8 mouse cellular contexts compared by ENCODE assay signal in genomic region chr4:118289960-118290415, GRCm38 (mm10). TPM values are rescaled to one million over a fixed set of nuclear protein-coding genes. Genes with fewer than 3 reads are reported as not detected.
DNase-seq lines count a peak whose midpoint lies in the region; ATAC-seq lines count a peak whose summit lies in the region.

No protein-coding gene starts in this region.

- H3K36me3 ChIP-seq in erythroblast, embryonic 14.5 days (ENCODE audit: control insufficient read depth) = no peaks in the 10 kb centered on the region
- H3K36me3 ChIP-seq in hindbrain, embryonic 10.5 days = peaks cover 36% of the 10 kb centered on the region
- H3K36me3 ChIP-seq in liver, embryonic 13.5 days = no peaks in the 10 kb centered on the region
- H3K36me3 ChIP-seq in neural tube, embryonic 15.5 days = no peaks in the 10 kb centered on the region

- H3K4me2 ChIP-seq in liver, embryonic 13.5 days = peak overlapping the region; percentile 60
- H3K4me2 ChIP-seq in neural tube, embryonic 15.5 days = peak overlapping the region; percentile 89

- DNase-seq in Muller cell, postnatal 12 days (ENCODE audit: inconsistent ontology term) = peak; percentile 47
- DNase-seq in hindbrain, embryonic 10.5 days (ENCODE audit: low spot score) = peak; percentile 64
- DNase-seq in liver, embryonic 13.5 days = no peak
- DNase-seq in frontal cortex, adult 2 months (ENCODE audit: extremely low spot score in 1 of 2, low spot score in 1 of 2) = no peak

- no peaks in the 10 kb centered on the region for H3K4me1 ChIP-seq in erythroblast, embryonic 14.5 days (ENCODE audit: control insufficient read depth)
- peaks cover 53% of the 10 kb centered on the region for H3K4me1 ChIP-seq in hindbrain, embryonic 10.5 days (replicated peaks)
- H3K4me1 ChIP-seq in liver, embryonic 13.5 days (replicated peaks) = peaks cover 24% of the 10 kb centered on the region; the same call in 1 of the 2 replicates
- peaks cover 51% of the 10 kb centered on the region for H3K4me1 ChIP-seq in neural tube, embryonic 15.5 days

- H3K27ac ChIP-seq in hindbrain, embryonic 10.5 days = peak overlapping the region; percentile 99
- 0 out of 2 replicates have a peak overlapping the region, but pooled peaks have one; percentile 23 for H3K27ac ChIP-seq in liver, embryonic 13.5 days
- H3K27ac ChIP-seq in neural tube, embryonic 15.5 days (replicated peaks) = peak overlapping the region; percentile 87

- no peaks in the 10 kb centered on the region; the same call in 1 of the 2 replicates for H3K9me3 ChIP-seq in erythroblast, embryonic 14.5 days (ENCODE audit: control insufficient read depth, low read length)
- H3K9me3 ChIP-seq in hindbrain, embryonic 10.5 days = no peaks in the 10 kb centered on the region
- H3K9me3 ChIP-seq in liver, embryonic 13.5 days (replicated peaks) = no peaks in the 10 kb centered on the region
- H3K9me3 ChIP-seq in neural tube, embryonic 15.5 days (replicated peaks) = no peaks in the 10 kb centered on the region

- peak overlapping the region; percentile 50 for H3K4me3 ChIP-seq in erythroblast, embryonic 14.5 days (replicated peaks)
- H3K4me3 ChIP-seq in hindbrain, embryonic 10.5 days = peak overlapping the region; percentile 97
- peak overlapping the region; percentile 62 for H3K4me3 ChIP-seq in liver, embryonic 13.5 days (replicated peaks)
- H3K4me3 ChIP-seq in neural tube, embryonic 15.5 days (replicated peaks) = peak overlapping the region; percentile 86

- WGBS in hindbrain, embryonic 10.5 days = 1% methylated on average over 12 of the region's 12 CpGs
- WGBS in liver, embryonic 13.5 days (ENCODE audit: insufficient replicate concordance) = 15% methylated on average over 12 of the region's 12 CpGs
- WGBS in neural tube, embryonic 15.5 days = under 1% methylated on average over 12 of the region's 12 CpGs

- H3K27me3 ChIP-seq in erythroblast, embryonic 14.5 days (ENCODE audit: control insufficient read depth) = peaks cover 60% of the 10 kb centered on the region
- peaks cover 5% of the 10 kb centered on the region; the same call in 1 of the 2 replicates for H3K27me3 ChIP-seq in hindbrain, embryonic 10.5 days (ENCODE audit: insufficient read depth, poor library complexity, severe bottlenecking)
- H3K27me3 ChIP-seq in liver, embryonic 13.5 days = peaks cover 64% of the 10 kb centered on the region
- no peaks in the 10 kb centered on the region for H3K27me3 ChIP-seq in neural tube, embryonic 15.5 days (replicated peaks)

- no peak for ATAC-seq in erythroblast, adult 5-6 weeks (replicated peaks; ENCODE audit: low FRiP score, poor library complexity, severe bottlenecking)
- ATAC-seq in liver, embryonic 13.5 days (ENCODE audit: low read depth) = no peak
- peak; percentile 10; the same call in 1 of the 2 replicates for ATAC-seq in neural tube, embryonic 15.5 days (ENCODE audit: low FRiP score)
- ATAC-seq in granulocyte monocyte progenitor cell, adult 5-6 weeks (replicated peaks; ENCODE audit: poor library complexity, severe bottlenecking) = no peak

- peak overlapping the region; percentile 70 for H3K9ac ChIP-seq in liver, embryonic 13.5 days
- H3K9ac ChIP-seq in neural tube, embryonic 15.5 days (replicated peaks) = peak overlapping the region; percentile 79

RNA-seq across cellular contexts. Expression of gene Ptprf, which starts 1.2 kb away (rescaled TPM):
- polyA plus RNA-seq in erythroblast, embryonic 14.5 days (2012) = 0.01 and 0.02 TPM in 2 replicates
- total RNA-seq in erythroblast, adult 5-6 weeks (2015; ENCODE audit: low replicate concordance) = not detected in 2 replicates
- total RNA-seq in erythroblast, adult 5-6 weeks (2017; ENCODE audit: low replicate concordance) = not detected in 2 replicates
- polyA plus RNA-seq in hindbrain, embryonic 10.5 days (2016; fragmentation: Nextera tagmentation; extraction: Ambion mirVana) = 104 and 106 TPM in 2 replicates
- 7.9 and 9.5 TPM in 2 replicates for polyA plus RNA-seq in liver, embryonic 13.5 days (2015; fragmentation: Nextera tagmentation; extraction: Ambion mirVana)
- 62.9 and 68.5 TPM in 2 replicates for polyA plus RNA-seq in neural tube, embryonic 15.5 days (2015; fragmentation: Nextera tagmentation; extraction: Ambion mirVana)
- total RNA-seq in granulocyte monocyte progenitor cell, adult 5-6 weeks (2014; fragmentation: Nextera tagmentation) = 0.17 TPM in 1 of 2 replicates, not detected in the other
- 0.04 TPM in 1 of 2 replicates, not detected in the other for total RNA-seq in granulocyte monocyte progenitor cell, adult 5-6 weeks (2017)
- 48.7 and 61.0 TPM in 2 replicates for polyA plus RNA-seq in frontal cortex, adult 2 months (2012; rRNA removed)

Comparison
In these comparisons a context has a peak if more than half of its experiments do, and no peak if none do; other contexts are left out.
1. DNase-seq: peak in Muller cell, postnatal 12 days (single experiment) and hindbrain, embryonic 10.5 days (single experiment); none in liver, embryonic 13.5 days (single experiment) and frontal cortex, adult 2 months (0 of 2).
2. H3K27ac ChIP-seq: peak in every context shown above with its lines; median percentile 99 in hindbrain, embryonic 10.5 days; 87 in neural tube, embryonic 15.5 days; 23 in liver, embryonic 13.5 days.
3. Peak in every context shown above with its lines, with median percentiles within 50 percentile points of each other: H3K4me3 ChIP-seq.